Mouse (Mus musculus) liver, adult 2 months (tissue): ENCODE measurements around the gene Lclat1.

Experiments used
- CTCF ChIP-seq: fragments of 200-500 bp; IDR thresholded peaks from 2 replicates; pipeline ENCODE4 v1.5.1; 2011; ENCODE audit warnings: low read depth, low read length, control low read depth
- POLR2A ChIP-seq: fragments of 200-500 bp; IDR thresholded peaks from 2 replicates; pipeline ENCODE4 v1.6.1; 2011; ENCODE audit warnings: low read length, control low read depth; ENCODE audit not compliant: insufficient read depth; ENCODE audit errors: extremely low read depth

DNA sequence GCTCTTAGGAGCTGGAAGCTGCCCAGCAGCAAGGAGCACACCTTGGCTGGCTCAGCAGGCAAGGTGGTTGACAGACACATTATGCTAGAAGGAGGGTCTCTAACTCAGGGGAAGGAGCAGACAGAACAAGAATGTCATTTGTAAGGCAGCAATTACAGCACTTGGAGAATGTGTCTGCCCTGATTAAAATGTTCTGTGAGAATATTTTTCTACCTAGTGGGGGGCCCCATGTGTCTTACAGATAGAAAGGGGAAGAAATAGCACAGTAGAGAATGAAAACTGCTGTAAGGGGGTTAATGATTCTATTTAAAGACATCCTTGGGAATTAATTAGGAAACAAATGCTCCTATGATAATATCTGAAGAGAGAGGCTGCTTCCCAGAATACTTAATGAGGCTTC is 117.7 kb downstream of the Lclat1 start:
- TF ChIP-seq CTCF (no peak), POLR2A (no peak)
